Mouse (Mus musculus): ENCODE data around the gene Ces1c. TPM values are rescaled to one million over a fixed set of nuclear protein-coding genes. Genes with fewer than 3 reads are reported as not detected.

The Ces1c gene
- total RNA-seq, 2 experiments from 2014 or later: not detected

DNA sequence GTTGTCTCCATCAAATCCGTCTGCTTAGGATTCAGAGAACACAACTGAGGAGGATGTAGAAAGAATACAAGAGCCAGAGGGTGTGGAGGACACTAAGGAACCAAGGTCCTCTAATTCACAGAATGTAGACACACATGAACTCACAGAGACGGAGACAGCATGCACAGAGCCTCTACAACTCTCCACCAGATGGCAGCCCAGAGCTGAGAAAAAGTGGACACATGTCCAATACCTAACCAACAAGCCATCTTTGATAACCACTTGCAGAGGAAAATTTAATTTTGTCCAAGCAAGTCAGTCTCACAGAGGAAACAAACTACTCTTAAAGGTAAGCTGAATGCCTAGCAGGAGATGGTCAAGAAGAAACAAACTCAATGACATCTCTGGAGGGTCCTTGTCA is 71.9 kb downstream of the Ces1c start:
- intact Hi-C loops (cut with DNase I): loop anchor here (2.0 to 5.0 kb wide), 3 partner anchors 36 to 373 kb away; no protein-coding TSS in a partner anchor
- DNase-seq (ENCODE audit: low spot score in 2 of 2): peak; percentile 42 to 73

DNA sequence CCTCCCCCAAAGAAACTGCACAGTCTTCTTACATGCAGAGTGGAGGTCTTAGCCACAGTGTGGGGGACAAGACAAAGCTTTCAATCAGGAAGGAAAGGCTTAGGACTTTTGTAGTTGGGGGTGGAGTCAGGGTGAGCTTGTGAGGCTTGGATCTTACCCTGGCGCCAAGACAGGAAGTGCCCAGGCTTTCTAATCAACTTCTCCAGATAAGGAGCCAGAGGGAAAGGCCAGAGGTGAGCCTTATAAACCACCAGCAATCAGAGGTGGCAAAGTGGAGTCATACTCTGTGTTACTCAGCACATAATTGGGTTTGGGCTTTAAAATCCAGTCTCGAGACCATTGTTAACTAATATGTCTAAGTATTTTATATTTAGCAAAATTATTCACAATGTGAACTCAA is 75.8 kb downstream of the Ces1c start:
- no peak for DNase-seq (ENCODE audit: low spot score in 2 of 2)
- intact Hi-C loops (cut with DNase I): loop anchor here (5.0 kb wide), 1 partner anchor 377 kb away; no protein-coding TSS in a partner anchor

Other genes with a start within 250 kb of the Ces1c start
- 1 to 10 TPM in 1 of 2 experiments, under 1 TPM in 1; 0.78 to 1.2 TPM for gene Capns2, start 229.9 kb downstream of the Ces1c start, total RNA-seq (2021)
- under 1 TPM; 0.07 to 0.11 TPM for gene Slc6a2, start 171.2 kb downstream of the Ces1c start, total RNA-seq (2021)
- under 1 TPM; 0.43 to 0.53 TPM for gene Ces1a, start 83.1 kb downstream of the Ces1c start, total RNA-seq (2021)
- gene Ces1b, start 51.3 kb downstream of the Ces1c start, total RNA-seq (2021): not detected
- not detected for gene Ces1d, start 66.6 kb upstream of the Ces1c start, total RNA-seq (2021)
- not detected for gene Ces1e, start 98.3 kb upstream of the Ces1c start, total RNA-seq (2021)
- gene Ces1f, start 148.5 kb upstream of the Ces1c start, total RNA-seq (2021): not detected
- not detected for gene Ces1g, start 206.0 kb upstream of the Ces1c start, total RNA-seq (2021)
- not detected for gene Ces1h, start 248.4 kb upstream of the Ces1c start, total RNA-seq (2021)